Mouse (Mus musculus): ENCODE measurements around the gene Dennd5a.

GRCm38 (mm10) chr7:109963707-109964106 lies 3.4 kb upstream of the Dennd5a start:
- no peak for TF ChIP-seq HCFC1 (IDR thresholded peaks at IDR 0.05; ENCODE audit: low read depth, low read length)
- TF ChIP-seq GABPA (IDR thresholded peaks at IDR 0.05; ENCODE audit: low read depth, low read length), result no peak
- TF ChIP-seq CTCF (IDR thresholded peaks at IDR 0.05 in 2 of 3, conservative IDR thresholded peaks at IDR 0.05 in 1 of 3; ENCODE audit: control insufficient read depth in 1 of 3, insufficient read depth in 1 of 3, low read depth in 2 of 3, low read length in 3 of 3, poor library complexity in 1 of 3, severe bottlenecking in 1 of 3), result peak; percentile 8 to 45 (median 43); a peak in 4 of 6 replicates
